Mouse (Mus musculus) kidney, embryonic 15.5 days (tissue): ENCODE results near the gene Arf6. TPM values are rescaled to one million over a fixed set of nuclear protein-coding genes. Genes with fewer than 3 reads are reported as not detected.
"Not testable (repeated sequence)": the region's sequence is repeated elsewhere in the genome, so short reads cannot be mapped to it uniquely, and the experiment has no call there.

Source experiments
- ATAC-seq: fragments of 200-750 bp; cut with Nextera tagmentation; replicated peaks from 2 replicates; pipeline ENCODE4 v1.8.0; 2017; ENCODE audit warnings: moderate TSS enrichment; ENCODE audit not compliant: low FRiP score
- H3K27ac ChIP-seq: fragments of 300-500 bp; sonication (generic); 2 replicates; pipeline ENCODE4 v1.5.1; 2015; ENCODE audit warnings: mild to moderate bottlenecking, inconsistent platforms
- H3K27me3 ChIP-seq: fragments of 300-500 bp; sonication (generic); 2 replicates; pipeline ENCODE4 v1.6.1; 2015; ENCODE audit warnings: inconsistent platforms
- H3K36me3 ChIP-seq: fragments of 300-500 bp; sonication (generic); 2 replicates; pipeline ENCODE4 v1.6.1; 2015; ENCODE audit warnings: inconsistent platforms
- H3K4me1 ChIP-seq: fragments of 300-500 bp; sonication (generic); 2 replicates; pipeline ENCODE4 v1.6.1; 2015; ENCODE audit warnings: inconsistent platforms
- H3K4me2 ChIP-seq: fragments of 300-500 bp; sonication (generic); 2 replicates; pipeline ENCODE4 v1.6.1; 2015; ENCODE audit warnings: moderate library complexity, mild to moderate bottlenecking, inconsistent platforms
- H3K4me3 ChIP-seq: fragments of 300-500 bp; sonication (generic); replicated peaks from 2 replicates; pipeline ENCODE4 v1.5.1; 2015; ENCODE audit warnings: mild to moderate bottlenecking, inconsistent platforms
- H3K9ac ChIP-seq: fragments of 300-500 bp; sonication (generic); 2 replicates; pipeline ENCODE4 v1.6.1; 2015; ENCODE audit warnings: mild to moderate bottlenecking, inconsistent platforms
- H3K9me3 ChIP-seq: fragments of 300-500 bp; sonication (generic); replicated peaks from 2 replicates; pipeline ENCODE4 v1.6.1; 2016; ENCODE audit warnings: inconsistent platforms
- WGBS: fragments of 180-500 bp; shearing (Covaris S2); methylation state at CpG from one replicate; pipeline ENCODE4 v1.1.7; 2015; ENCODE audit warnings: mixed read lengths; 5-methylcytosine and 5-hydroxymethylcytosine counted together
- polyA plus RNA-seq: library from polyadenylated mRNA; unstranded; fragments of >200 nt; fragmentation: Nextera tagmentation; extraction: Ambion mirVana; gene quantifications from 2 replicates; pipeline ENCODE4 v1.2.1, GENCODE M21; 2015

Gene Arf6
- polyA plus RNA-seq, 1 experiment from 2014 or later: 47.0 TPM

DNA sequence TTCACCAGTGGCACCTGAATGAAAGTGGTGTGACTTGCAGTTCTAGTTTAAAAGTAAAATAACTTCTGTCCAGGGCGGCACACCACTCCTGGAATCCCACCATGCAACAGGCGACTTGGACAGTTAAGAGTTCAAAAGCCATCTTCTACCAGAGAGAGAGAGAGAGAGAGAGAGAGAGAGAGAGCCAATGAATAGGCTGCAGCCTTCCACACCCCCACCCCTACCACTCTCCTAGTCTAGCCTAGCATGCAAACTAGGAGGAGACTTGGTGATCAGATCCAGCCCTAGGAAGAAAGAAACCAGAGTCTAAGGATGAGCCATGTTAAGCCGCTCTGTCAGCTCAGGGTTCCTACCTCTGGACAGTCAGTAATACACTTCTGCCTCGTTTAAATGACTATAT is 9.6 kb upstream of the Arf6 start:
- Histone ChIP-seq H3K36me3 (no peaks in the 10 kb centered on the region), H3K4me2 (peak overlapping the region; percentile 70; the same call in 1 of the 2 replicates), H3K4me3 (peak overlapping the region; percentile 50; the same call in 1 of the 2 replicates), H3K9ac (no peak overlapping the region), H3K27me3 (no peaks in the 10 kb centered on the region), H3K4me1 (peaks cover 17% of the 10 kb centered on the region), H3K27ac (peak overlapping the region; percentile 97; the same call in 1 of the 2 replicates), H3K9me3 (no peaks in the 10 kb centered on the region)
- WGBS: 55% methylated on average over 4 of the region's 4 CpGs
- no peak for ATAC-seq

DNA sequence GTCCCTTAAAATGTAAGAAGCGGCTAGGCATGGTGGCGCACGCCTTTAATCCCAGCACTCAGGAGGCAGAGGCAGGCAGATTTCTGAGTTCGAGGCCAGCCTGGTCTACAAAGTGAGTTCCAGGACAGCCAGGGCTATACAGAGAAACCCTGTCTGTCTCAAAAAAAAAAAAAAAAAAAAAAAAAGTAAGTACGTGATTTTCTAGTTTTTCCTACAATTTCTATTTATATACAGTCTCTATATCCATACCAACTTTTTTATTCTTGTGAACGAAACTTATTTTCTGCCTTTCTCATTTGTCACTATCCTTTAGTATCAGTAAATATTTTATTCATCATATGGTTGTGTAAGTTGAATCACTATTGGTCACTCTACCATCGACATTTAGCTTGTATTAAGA is 8.8 kb upstream of the Arf6 start:
- H3K4me3 ChIP-seq, H3K27me3 ChIP-seq, ATAC-seq, H3K36me3 ChIP-seq, H3K9ac ChIP-seq, H3K4me2 ChIP-seq, H3K27ac ChIP-seq, H3K9me3 ChIP-seq: not testable (repeated sequence)
- 95% methylated on average over 7 of the region's 7 CpGs for WGBS
- peaks cover 17% of the 10 kb centered on the region for H3K4me1 ChIP-seq

GRCm38 (mm10) chr12:69363899-69364762 is 7.8 kb upstream of the Arf6 start:
- H3K27me3 ChIP-seq: no peaks in the 10 kb centered on the region
- H3K9me3 ChIP-seq: no peaks in the 10 kb centered on the region
- H3K36me3 ChIP-seq: no peaks in the 10 kb centered on the region
- peak overlapping the region; percentile 83 for H3K27ac ChIP-seq
- peaks cover 17% of the 10 kb centered on the region for H3K4me1 ChIP-seq
- peak overlapping the region; percentile 51 for H3K9ac ChIP-seq
- WGBS: 4% methylated on average over 32 of the region's 32 CpGs
- peak; percentile 59 for ATAC-seq
- peak overlapping the region; percentile 66 for H3K4me2 ChIP-seq
- peak overlapping the region; percentile 57 for H3K4me3 ChIP-seq

- Histone ChIP-seq H3K27me3 (no peaks in the 10 kb centered on the region), H3K4me3 (no peak overlapping the region), H3K27ac (no peak overlapping the region), H3K9ac (no peak overlapping the region), H3K36me3 (no peaks in the 10 kb centered on the region), H3K9me3 (no peaks in the 10 kb centered on the region), H3K4me1 (peaks cover 18% of the 10 kb centered on the region), H3K4me2 (no peak overlapping the region)
- 85% methylated on average over 7 of the region's 7 CpGs for WGBS
- no peak for ATAC-seq
Measured at GRCm38 (mm10) chr12:69365757-69366156, 6.2 kb upstream of the Arf6 start.

- Histone ChIP-seq H3K9ac (no peak overlapping the region), H3K27me3 (no peaks in the 10 kb centered on the region), H3K36me3 (no peaks in the 10 kb centered on the region), H3K4me1 (peaks cover 20% of the 10 kb centered on the region), H3K4me3 (no peak overlapping the region), H3K27ac (no peak overlapping the region), H3K9me3 (no peaks in the 10 kb centered on the region), H3K4me2 (no peak overlapping the region)
- no peak for ATAC-seq
Measured at GRCm38 (mm10) chr12:69366424-69366823, 5.5 kb upstream of the Arf6 start.

DNA sequence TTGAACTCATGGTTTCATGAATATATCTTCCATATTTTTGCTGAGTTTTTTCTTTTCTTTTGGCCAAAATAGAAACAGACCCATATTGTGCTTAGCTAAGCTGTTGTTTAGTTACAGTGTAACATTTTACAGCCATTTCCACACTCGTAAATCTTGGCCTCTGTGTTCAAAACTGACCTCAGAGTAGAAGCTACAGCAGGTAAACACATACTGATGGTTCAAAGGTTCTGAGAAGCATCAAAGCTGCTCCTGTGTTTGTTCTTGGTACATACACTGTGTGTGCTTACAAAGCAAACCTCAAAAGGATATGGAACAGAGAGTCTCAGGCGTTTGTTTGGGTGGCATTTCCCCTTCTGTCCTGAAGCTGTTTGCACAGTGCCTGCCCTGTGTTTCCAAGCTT is 4.4 kb upstream of the Arf6 start:
- H3K36me3 ChIP-seq: no peaks in the 10 kb centered on the region
- H3K27ac ChIP-seq: no peak overlapping the region
- H3K9ac ChIP-seq: no peak overlapping the region
- H3K4me1 ChIP-seq: peaks cover 12% of the 10 kb centered on the region
- H3K27me3 ChIP-seq: no peaks in the 10 kb centered on the region
- no peaks in the 10 kb centered on the region for H3K9me3 ChIP-seq
- 57% methylated on average over 2 of the region's 2 CpGs for WGBS
- H3K4me3 ChIP-seq: no peak overlapping the region
- ATAC-seq: no peak
- H3K4me2 ChIP-seq: no peak overlapping the region

DNA sequence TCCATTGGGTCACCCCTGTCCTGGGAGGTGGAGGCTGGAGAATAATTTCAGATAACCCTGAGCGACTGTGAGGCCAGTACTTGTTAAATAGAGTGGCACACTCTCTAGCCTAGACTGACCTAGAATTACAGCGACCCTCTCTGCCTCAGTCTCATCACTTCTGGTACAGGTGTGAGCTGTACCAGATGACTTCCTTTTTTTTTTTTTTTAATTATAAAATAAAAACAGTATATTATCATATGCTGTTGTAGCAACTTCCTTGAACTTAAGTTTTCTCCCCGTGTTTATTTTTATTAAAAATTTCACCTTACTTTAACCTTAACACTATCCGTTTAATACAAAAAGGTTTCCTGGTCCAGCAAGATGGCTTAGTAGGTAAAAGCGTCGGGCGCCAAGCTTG is 1.0 kb upstream of the Arf6 start:
- Histone ChIP-seq H3K4me1 (peaks cover 16% of the 10 kb centered on the region), H3K9ac (peak overlapping the region; percentile 99), H3K9me3 (no peaks in the 10 kb centered on the region), H3K27ac (peak overlapping the region; percentile 99), H3K4me2 (peak overlapping the region; percentile 78), H3K36me3 (peaks cover 12% of the 10 kb centered on the region), H3K4me3 (peak overlapping the region; percentile 100), H3K27me3 (no peaks in the 10 kb centered on the region)
- WGBS: 16% methylated on average over 7 of the region's 7 CpGs
- no peak for ATAC-seq

DNA sequence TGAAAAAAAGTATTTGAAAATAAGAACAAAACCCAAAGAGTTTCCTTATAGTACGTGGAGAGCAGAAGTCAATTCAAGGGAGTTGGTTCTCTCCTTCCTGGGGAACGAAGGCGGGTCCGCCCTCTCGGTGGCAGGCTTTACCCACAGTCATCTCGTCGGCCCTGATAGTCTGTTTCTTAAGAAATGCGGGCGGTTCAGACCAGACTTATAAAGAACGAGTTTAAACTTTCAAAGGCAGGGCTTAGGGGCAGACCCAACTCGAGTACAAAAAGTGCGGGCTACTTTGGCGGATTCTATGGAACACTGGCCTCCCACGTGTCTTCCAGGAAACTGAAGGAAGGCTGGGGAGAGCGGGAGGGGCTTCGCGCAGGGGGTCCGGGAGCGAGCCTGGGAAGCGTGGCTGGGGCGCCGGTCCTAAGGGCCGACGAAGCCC is 513 bp upstream of the Arf6 start:
- Histone ChIP-seq H3K9me3 (no peaks in the 10 kb centered on the region), H3K36me3 (peaks cover 12% of the 10 kb centered on the region), H3K27me3 (no peaks in the 10 kb centered on the region), H3K4me3 (peak overlapping the region; percentile 100), H3K4me1 (peaks cover 19% of the 10 kb centered on the region), H3K27ac (peak overlapping the region; percentile 99), H3K4me2 (peak overlapping the region; percentile 78), H3K9ac (peak overlapping the region; percentile 99)
- under 1% methylated on average over 24 of the region's 24 CpGs for WGBS
- ATAC-seq: peak; percentile 87

- 0 out of 2 replicates have a peak, but pooled peaks have one; percentile 3 for ATAC-seq
- Histone ChIP-seq H3K9ac (peak overlapping the region; percentile 99), H3K9me3 (no peaks in the 10 kb centered on the region), H3K27me3 (no peaks in the 10 kb centered on the region), H3K4me2 (peak overlapping the region; percentile 78), H3K4me1 (peaks cover 19% of the 10 kb centered on the region), H3K27ac (peak overlapping the region; percentile 99), H3K36me3 (peaks cover 12% of the 10 kb centered on the region), H3K4me3 (peak overlapping the region; percentile 100)
- whole genome bisulfite sequencing: under 1% methylated on average over 42 of the region's 42 CpGs
Measured at GRCm38 (mm10) chr12:69372731-69373331, 881 bp downstream of the Arf6 start.

DNA sequence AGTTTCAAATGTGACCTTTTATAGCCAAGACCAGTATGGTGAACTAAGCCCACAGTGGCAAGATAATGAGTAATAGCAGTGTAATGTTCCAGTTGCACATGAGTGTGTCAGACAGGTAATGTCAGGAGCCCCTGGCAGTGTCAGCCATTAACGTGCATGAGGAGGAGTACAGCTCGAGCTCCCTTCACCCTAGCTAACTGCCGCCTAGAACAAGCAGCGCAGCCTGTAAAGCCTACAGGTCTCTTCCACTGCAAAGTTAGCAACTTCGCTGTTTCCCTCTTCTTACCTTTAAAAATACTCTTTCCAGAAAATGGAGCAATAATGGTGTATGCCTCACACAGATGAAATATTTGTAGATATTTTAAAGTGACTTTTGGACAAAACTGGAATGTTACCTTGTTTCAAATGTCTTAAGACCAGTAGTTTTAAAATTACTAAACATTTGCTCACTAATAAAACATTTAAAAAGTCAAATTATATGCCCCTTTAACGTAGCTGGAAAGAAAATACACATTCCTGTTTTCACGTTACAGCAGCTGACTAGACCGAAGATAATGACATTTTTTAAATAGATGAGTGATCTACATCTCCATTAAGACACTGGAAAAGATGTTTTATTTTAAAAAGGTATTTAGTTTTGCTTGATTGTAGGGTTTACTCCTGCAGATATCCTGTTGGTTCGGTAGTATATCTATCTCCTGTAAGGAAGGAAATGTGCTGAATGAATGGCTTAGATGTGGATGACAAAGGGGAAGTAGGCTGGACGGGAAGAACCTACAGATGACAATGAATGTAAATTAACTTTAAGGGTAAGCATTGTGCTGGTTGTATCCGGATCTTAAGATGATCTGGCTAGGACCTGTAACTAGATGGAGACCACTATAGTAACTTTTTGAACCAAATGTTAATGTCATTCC is 2.2 kb downstream of the Arf6 start:
- Histone ChIP-seq H3K36me3 (peaks cover 14% of the 10 kb centered on the region), H3K27ac (no peak overlapping the region)
- WGBS: 32% methylated on average over 11 of the region's 11 CpGs

DNA sequence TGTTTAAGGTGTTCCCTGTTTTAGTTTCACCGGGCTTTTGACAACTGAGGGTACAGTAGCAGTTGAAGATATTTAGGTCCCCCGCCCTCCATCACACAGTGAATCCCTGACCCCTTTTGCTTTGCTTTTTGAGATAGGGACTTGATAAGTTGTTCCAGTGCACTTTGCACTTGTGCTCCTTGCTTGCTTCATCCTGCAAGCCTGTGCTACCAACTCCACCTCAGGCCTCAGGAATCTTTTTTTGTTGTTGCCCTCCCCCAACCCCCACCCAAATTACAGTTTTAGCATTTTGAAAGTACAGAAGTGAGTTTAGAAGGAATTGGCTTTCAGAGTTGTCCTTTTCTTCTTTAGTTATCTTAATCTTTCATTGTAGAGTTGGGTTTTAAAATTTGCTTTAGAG is 4.2 kb downstream of the Arf6 start:
- H3K4me2 ChIP-seq: 0 out of 2 replicates have a peak overlapping the region, but pooled peaks have one; percentile 19
- WGBS: 73% methylated on average over 2 of the region's 2 CpGs

More for the DNA sequence above, 2.2 kb downstream of the Arf6 start:
- ATAC-seq: no peak
- Histone ChIP-seq H3K4me3 (peak overlapping the region; percentile 100), H3K27me3 (no peaks in the 10 kb centered on the region), H3K9me3 (no peaks in the 10 kb centered on the region), H3K4me1 (peaks cover 20% of the 10 kb centered on the region), H3K4me2 (peak overlapping the region; percentile 78), H3K9ac (peak overlapping the region; percentile 99)

More for the DNA sequence above, 4.2 kb downstream of the Arf6 start:
- Histone ChIP-seq H3K4me3 (no peak overlapping the region), H3K9me3 (no peaks in the 10 kb centered on the region), H3K9ac (no peak overlapping the region), H3K27me3 (no peaks in the 10 kb centered on the region), H3K27ac (no peak overlapping the region), H3K4me1 (peaks cover 19% of the 10 kb centered on the region), H3K36me3 (peaks cover 17% of the 10 kb centered on the region)
- ATAC-seq: no peak
